Mouse (Mus musculus): Measurements from ENCODE around the gene Bpifc.

The Bpifc gene

GRCm38 (mm10) chr10:85953401-85953800 lies 58.3 kb downstream of the Bpifc start:
- DNase-seq (ENCODE audit: low read depth, low spot score): no peak

DNA sequence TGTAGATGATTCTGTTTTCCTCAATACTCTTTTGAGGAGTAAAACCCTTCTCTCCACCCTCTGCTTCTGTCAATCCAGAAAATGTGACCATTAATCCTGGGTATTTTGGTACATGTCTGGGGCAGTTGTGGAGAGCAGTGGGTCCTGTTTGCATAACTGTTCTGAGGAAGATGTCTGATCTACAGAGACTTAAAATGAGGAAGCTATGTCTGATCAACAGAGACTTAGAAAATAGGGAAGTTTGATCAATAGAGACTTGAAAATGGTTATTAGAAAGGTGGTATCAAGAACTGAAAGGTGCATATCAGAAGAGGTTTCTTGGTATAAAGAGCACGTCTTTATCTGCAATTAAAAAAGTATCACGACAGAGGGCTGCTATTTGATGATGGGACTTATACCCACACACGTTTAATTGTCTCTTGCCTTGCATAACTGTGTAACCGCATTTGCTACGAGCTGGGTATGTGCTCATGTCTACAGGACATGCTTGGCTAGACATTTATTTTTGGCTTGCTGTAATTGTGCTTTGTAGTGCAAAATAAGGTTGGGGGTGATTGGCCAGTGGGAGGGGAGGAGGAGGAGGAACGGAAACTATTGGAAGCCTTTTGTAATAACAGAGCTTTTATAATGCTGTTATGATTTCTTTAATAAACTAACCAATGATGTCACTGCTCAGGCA lies 59.8 kb downstream of the Bpifc start:
- DNase-seq (ENCODE audit: low read depth, low spot score): no peak

DNA sequence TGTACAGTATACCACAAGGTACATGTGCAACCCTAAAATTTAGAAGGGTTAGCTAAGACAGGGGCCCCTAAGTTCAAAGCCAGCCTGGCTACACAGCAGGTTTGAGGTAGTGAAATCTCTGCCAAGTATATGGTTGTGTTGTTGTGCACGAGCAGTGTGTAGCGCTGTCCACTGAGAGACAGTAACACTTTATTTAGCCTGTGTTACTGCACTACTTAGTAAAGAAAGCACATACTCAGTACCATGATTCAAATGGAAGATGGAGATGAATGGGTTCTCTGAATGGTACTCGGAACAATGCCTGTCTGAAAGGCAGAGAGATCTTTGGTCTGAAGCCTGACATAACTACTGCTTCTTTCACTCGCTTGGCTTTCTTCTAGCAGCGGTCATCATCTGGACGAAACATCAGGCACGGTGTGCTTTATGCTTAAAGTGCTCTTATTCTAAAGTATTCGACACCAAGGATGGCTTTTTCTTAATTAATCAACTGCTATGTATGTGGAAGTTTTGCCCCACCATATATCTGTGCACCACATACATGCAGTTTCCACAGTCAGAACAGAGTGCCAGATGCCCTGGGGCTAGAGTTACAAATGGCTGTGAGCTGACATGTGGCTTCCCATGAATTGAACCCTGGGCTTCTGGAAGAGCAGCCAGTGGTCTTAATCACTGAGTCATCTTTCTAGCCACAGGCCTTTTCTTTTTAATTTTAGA lies 63.1 kb downstream of the Bpifc start:
- DNase-seq (ENCODE audit: low read depth, low spot score): no peak

DNA sequence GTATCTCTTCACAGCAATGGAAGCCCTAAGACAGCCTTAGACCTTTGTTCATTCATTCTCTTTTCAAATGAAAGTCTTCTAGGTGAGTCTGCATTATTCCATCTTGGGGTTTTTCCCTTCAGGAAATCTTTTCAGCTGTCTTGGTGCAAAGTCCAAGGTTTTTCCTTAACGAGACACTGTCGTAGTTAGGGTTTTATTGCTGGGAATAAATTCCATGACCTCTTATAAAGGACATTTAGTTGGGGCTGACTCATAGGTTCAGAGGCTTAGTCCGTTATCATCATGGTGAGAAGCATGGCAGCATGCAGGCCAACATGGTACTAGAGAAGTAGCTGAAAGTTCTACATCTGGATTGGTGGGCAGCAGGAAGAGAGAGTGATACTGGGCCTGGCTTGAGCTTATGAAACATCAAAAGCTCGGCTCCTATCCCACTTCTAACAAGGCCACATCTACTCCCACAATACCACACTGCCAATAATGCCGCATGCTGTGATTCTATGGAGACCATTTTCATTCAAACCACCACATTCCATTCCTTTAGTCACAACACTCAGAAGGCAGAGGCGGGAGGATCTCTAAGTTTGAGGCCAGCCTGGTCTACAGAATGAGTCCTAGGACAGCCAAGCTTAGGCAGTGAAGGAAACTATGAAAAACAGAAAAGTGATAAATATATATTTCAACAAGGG lies 75.3 kb downstream of the Bpifc start:
- no peak for DNase-seq (ENCODE audit: low read depth, low spot score)

- DNase-seq (ENCODE audit: low read depth, low spot score): no peak
These were observed 81.7 kb downstream of the Bpifc start for GRCm38 (mm10) chr10:85929962-85930361.

DNA sequence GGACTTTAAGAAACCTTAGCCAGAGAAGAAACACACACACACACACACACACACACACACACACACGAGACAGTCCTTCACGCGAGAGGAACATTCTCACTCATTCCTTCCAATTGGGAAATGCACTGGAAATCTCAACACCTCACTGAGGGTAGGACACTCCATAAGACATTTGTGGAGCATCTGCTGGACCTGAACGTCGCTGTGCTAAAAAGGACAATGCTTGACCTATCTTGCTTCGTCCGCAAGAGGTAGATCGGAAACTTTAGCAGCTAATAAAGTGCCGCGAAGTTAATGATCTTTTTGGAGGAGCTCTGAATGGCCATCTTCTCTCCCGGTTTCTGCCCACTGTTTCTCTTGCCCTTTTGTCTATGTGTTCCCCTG lies 82.5 kb downstream of the Bpifc start:
- DNase-seq (ENCODE audit: low read depth, low spot score): no peak

DNA sequence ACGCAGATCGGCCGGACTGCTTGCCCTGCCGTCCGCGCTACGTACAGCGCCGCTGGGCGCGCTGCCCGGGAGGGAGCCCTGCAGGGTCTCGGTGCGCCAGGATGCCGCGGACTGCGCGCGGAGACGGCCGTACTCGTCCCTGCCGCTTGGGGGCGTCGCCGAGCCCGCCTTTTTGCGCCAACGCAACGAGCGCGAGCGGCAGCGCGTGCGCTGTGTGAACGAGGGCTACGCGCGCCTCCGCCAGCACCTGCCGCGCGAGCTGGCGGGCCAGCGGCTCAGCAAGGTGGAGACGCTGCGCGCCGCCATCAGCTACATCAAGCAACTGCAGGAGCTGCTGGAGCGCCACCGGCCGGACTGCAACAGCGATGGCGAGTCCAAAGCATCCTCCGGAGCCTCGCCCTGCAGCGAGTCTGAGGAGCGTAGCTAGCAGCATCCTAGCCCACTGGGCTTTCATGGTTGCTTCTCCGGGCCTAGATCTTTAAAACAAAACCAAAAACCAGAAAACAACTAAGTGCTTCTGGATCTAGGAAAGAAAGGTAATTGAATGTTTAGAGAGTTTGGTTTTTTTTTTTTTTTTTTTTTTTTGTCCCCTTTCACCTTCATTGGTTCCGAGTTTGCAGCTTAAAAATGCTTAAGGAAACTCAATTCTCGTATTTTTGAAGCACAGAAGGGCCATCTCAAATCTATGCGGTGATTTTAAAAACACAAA lies 83.0 kb downstream of the Bpifc start:
- DNase-seq (ENCODE audit: low read depth, low spot score): peak; percentile 80

DNA sequence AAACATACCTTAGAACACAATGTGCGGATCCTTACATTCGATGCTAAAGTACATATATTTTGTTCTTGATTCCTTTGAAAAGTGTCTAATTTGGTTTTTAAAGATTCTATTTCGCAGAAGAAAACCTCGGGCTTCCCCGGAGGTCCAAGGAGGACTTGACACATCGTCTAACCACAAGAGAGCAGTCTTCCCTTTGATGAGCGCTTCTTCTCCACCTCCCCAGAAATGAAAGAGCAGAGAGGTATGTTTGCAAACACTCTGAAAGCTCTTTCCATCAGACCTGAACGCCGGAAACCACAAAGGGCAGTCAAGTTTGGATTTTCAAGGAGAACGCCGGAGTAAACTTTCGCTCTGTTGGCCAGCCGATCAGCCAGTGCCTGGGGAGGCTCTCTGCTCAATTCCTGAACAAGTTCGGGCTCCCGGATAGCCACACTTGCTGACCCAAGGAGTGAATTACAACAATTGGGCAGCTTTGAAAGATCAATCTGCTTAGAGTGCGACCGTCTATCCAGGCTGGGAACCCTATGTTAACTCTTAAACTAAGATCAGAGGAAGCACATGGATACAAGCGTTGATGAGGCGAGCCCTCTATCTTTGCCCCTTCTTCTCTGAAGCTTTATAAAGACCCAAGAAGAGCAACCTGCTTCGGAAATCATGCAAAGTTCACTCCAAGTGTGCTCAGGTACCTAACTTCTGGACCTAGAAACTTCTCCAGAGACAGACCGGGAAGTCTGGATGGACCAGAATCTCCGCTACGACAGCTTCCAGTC lies 83.8 kb downstream of the Bpifc start, which contains the start of gene Ascl4:
Gene Ascl4 (plus strand): TSS at position 6 of the 770 bp plus-strand sequence.
- DNase-seq (ENCODE audit: low read depth, low spot score): no peak

GRCm38 (mm10) chr10:85916498-85917309 lies 95.0 kb downstream of the Bpifc start, which contains the start of gene Prdm4:
Gene Prdm4, minus strand, starts transcription at chr10:85917142.
- peak; percentile 93 for DNase-seq (ENCODE audit: low read depth, low spot score)
